Mouse (Mus musculus) retina, embryonic 14.5 days (tissue): ENCODE results near the gene Klf3.

Experiments
- DNase-seq: peaks from one replicate; pipeline ENCODE4 v3.0.0-alpha.2; 2015; ENCODE audit warnings: low spot score

Klf3 gene

GRCm38 (mm10) chr5:64835295-64835694 lies 32.1 kb downstream of the Klf3 start:
- no peak for DNase-seq

GRCm38 (mm10) chr5:64839016-64839599 lies 35.9 kb downstream of the Klf3 start:
- DNase-seq, result no peak

- DNase-seq, result no peak
Measured at GRCm38 (mm10) chr5:64840087-64840486, 36.9 kb downstream of the Klf3 start.

GRCm38 (mm10) chr5:64844622-64845021 lies 41.4 kb downstream of the Klf3 start:
- DNase-seq, result no peak

GRCm38 (mm10) chr5:64847305-64847704 lies 44.1 kb downstream of the Klf3 start:
- DNase-seq, result no peak

GRCm38 (mm10) chr5:64849892-64850291 lies 46.7 kb downstream of the Klf3 start:
- DNase-seq, result no peak

GRCm38 (mm10) chr5:64852656-64853398 lies 49.6 kb downstream of the Klf3 start:
- peak; percentile 18 for DNase-seq

- DNase-seq, result no peak
Measured at GRCm38 (mm10) chr5:64853421-64853820, 50.2 kb downstream of the Klf3 start.

GRCm38 (mm10) chr5:64855199-64855598 lies 52.0 kb downstream of the Klf3 start:
- DNase-seq, result no peak

- no peak for DNase-seq
Measured at GRCm38 (mm10) chr5:64860900-64861470, 57.8 kb downstream of the Klf3 start.

- no peak for DNase-seq
Measured at GRCm38 (mm10) chr5:64861471-64862199, 58.4 kb downstream of the Klf3 start.

GRCm38 (mm10) chr5:64862269-64862668 lies 59.1 kb downstream of the Klf3 start:
- no peak for DNase-seq

- DNase-seq, result no peak
Measured at GRCm38 (mm10) chr5:64864699-64865108, 61.5 kb downstream of the Klf3 start.

GRCm38 (mm10) chr5:64865219-64865964 lies 62.2 kb downstream of the Klf3 start:
- DNase-seq, result no peak

GRCm38 (mm10) chr5:64866331-64867050 lies 63.3 kb downstream of the Klf3 start:
- peak; percentile 90 for DNase-seq

GRCm38 (mm10) chr5:64867124-64867523 lies 63.9 kb downstream of the Klf3 start:
- no peak for DNase-seq

- no peak for DNase-seq
Measured at GRCm38 (mm10) chr5:64867551-64867950, 64.4 kb downstream of the Klf3 start.

GRCm38 (mm10) chr5:64876086-64876830 lies 73.1 kb downstream of the Klf3 start:
- DNase-seq, result no peak

- DNase-seq, result no peak
Measured at GRCm38 (mm10) chr5:64877235-64878026, 74.2 kb downstream of the Klf3 start.

GRCm38 (mm10) chr5:64878027-64878425 lies 74.8 kb downstream of the Klf3 start:
- DNase-seq, result peak; percentile 45
